ENCODE assay signal across 35 mouse cellular contexts in genomic region chr8:78428148-78428547, GRCm38 (mm10). TPM values are rescaled to one million over a fixed set of nuclear protein-coding genes. Genes with fewer than 3 reads are reported as not detected.
A peak's percentile ranks its signal among the peaks of the same experiment; 100 is the strongest.
DNase-seq lines count a peak whose midpoint lies in the region; ATAC-seq and TF ChIP-seq lines count a peak whose summit lies in the region.
"Had no signal": no experiment of that assay in that cellular context is flagged by ENCODE, and none has a peak within 500 bp of the region (broad histone marks: within the 10 kb centered on the region; RNA-seq: fewer than 3 reads in every experiment).

No protein-coding gene starts in this region.

- H3K27me3 ChIP-seq in hindbrain, embryonic 11.5 days (ENCODE audit: control insufficient read depth, insufficient read depth, low read length), result peaks cover 72% of the 10 kb centered on the region
- H3K27me3 ChIP-seq in hindbrain, embryonic 10.5 days (ENCODE audit: insufficient read depth, poor library complexity, severe bottlenecking), result peaks cover 100% of the 10 kb centered on the region
- H3K27me3 ChIP-seq in midbrain, embryonic 14.5 days (ENCODE audit: control insufficient read depth, insufficient read depth, low read length), result peaks cover 58% of the 10 kb centered on the region
- H3K27me3 ChIP-seq in cerebellum, adult 2 months (ENCODE audit: control insufficient read depth, insufficient read depth, low read length), result no peaks in the 10 kb centered on the region; the same call in 1 of the 2 replicates

- H3K9ac ChIP-seq in hindbrain, embryonic 11.5 days (ENCODE audit: low read depth, low read length), result no peak overlapping the region
- 0 out of 2 replicates have a peak overlapping the region, but pooled peaks have one; percentile 16 for H3K9ac ChIP-seq in midbrain, embryonic 14.5 days (replicated peaks; ENCODE audit: low read length)
- H3K9ac ChIP-seq: forebrain, embryonic 12.5 days; forebrain, postnatal 0 days; heart, embryonic 12.5 days; intestine, embryonic 15.5 days; limb, embryonic 15.5 days; liver, embryonic 13.5 days; stomach, embryonic 15.5 days had no signal

- no peak for TF ChIP-seq POLR2A in cerebellum, adult 2 months (IDR thresholded peaks at IDR 0.05; ENCODE audit: borderline replicate concordance, insufficient read depth, low read length)

- no peak overlapping the region for H3K4me3 ChIP-seq in hindbrain, embryonic 11.5 days (ENCODE audit: low read depth, low read length)
- H3K4me3 ChIP-seq in hindbrain, embryonic 10.5 days, result no peak overlapping the region
- no peak overlapping the region for H3K4me3 ChIP-seq in midbrain, embryonic 14.5 days (replicated peaks; ENCODE audit: low read depth, low read length)
- no peak overlapping the region for H3K4me3 ChIP-seq in cerebellum, adult 2 months (replicated peaks; ENCODE audit: insufficient read depth, low read depth, low read length)
- H3K4me3 ChIP-seq: forebrain, embryonic 12.5 days; heart, adult 2 months; intestine, embryonic 15.5 days; limb, embryonic 10.5 days; limb, embryonic 15.5 days; liver, embryonic 13.5 days; myocyte; stomach, embryonic 15.5 days had no signal

- TF ChIP-seq CTCF in cerebellum, adult 2 months (IDR thresholded peaks at IDR 0.05; ENCODE audit: borderline replicate concordance, insufficient read depth, low read depth, low read length), result no peak

- H3K4me1 ChIP-seq in hindbrain, embryonic 11.5 days (replicated peaks; ENCODE audit: control insufficient read depth, insufficient read depth, low read length), result peaks cover 7% of the 10 kb centered on the region
- H3K4me1 ChIP-seq in hindbrain, embryonic 10.5 days (replicated peaks), result peaks cover 13% of the 10 kb centered on the region
- peaks cover 8% of the 10 kb centered on the region; the same call in 1 of the 2 replicates for H3K4me1 ChIP-seq in midbrain, embryonic 14.5 days (ENCODE audit: control insufficient read depth, insufficient read depth, low read length)
- no peaks in the 10 kb centered on the region for H3K4me1 ChIP-seq in cerebellum, adult 2 months (ENCODE audit: control insufficient read depth, insufficient read depth, low read length)
- H3K4me1 ChIP-seq: heart, embryonic 12.5 days; intestine, embryonic 15.5 days; liver, embryonic 13.5 days; stomach, embryonic 15.5 days had no signal

- H3K4me2 ChIP-seq in hindbrain, embryonic 11.5 days (replicated peaks; ENCODE audit: low read depth, low read length), result no peak overlapping the region
- H3K4me2 ChIP-seq in midbrain, embryonic 14.5 days (ENCODE audit: low read length), result peak overlapping the region; percentile 54
- H3K4me2 ChIP-seq: heart, embryonic 12.5 days; intestine, embryonic 15.5 days; limb, embryonic 15.5 days; liver, embryonic 13.5 days; stomach, embryonic 15.5 days had no signal

- ATAC-seq in hindbrain, embryonic 11.5 days (ENCODE audit: low FRiP score), result peak; percentile 34; the same call in 1 of the 2 replicates
- ATAC-seq in midbrain, embryonic 14.5 days (ENCODE audit: low FRiP score, low TSS enrichment), result peak; percentile 75
- ATAC-seq in megakaryocyte progenitor cell, adult 5-6 weeks (replicated peaks; ENCODE audit: poor library complexity), result no peak
- ATAC-seq: forebrain, postnatal 0 days; intestine, embryonic 15.5 days had no signal

- no peaks in the 10 kb centered on the region for H3K36me3 ChIP-seq in hindbrain, embryonic 11.5 days (ENCODE audit: control insufficient read depth, insufficient read depth, low read length)
- H3K36me3 ChIP-seq in hindbrain, embryonic 10.5 days, result no peaks in the 10 kb centered on the region
- H3K36me3 ChIP-seq in midbrain, embryonic 14.5 days (ENCODE audit: control insufficient read depth, insufficient read depth, low read length), result no peaks in the 10 kb centered on the region
- H3K36me3 ChIP-seq: forebrain, embryonic 12.5 days; G1E; heart, embryonic 12.5 days; intestine, embryonic 15.5 days; limb, embryonic 10.5 days; limb, embryonic 15.5 days; liver, embryonic 13.5 days; stomach, embryonic 15.5 days had no signal

- intact Hi-C loops in heart, postnatal 36 days (cut with DNase I), result no loop called here

- no peak overlapping the region for H3K27ac ChIP-seq in hindbrain, embryonic 11.5 days (ENCODE audit: low read depth, low read length)
- no peak overlapping the region for H3K27ac ChIP-seq in hindbrain, embryonic 10.5 days
- H3K27ac ChIP-seq in midbrain, embryonic 14.5 days (replicated peaks; ENCODE audit: low read depth, low read length), result peak overlapping the region; percentile 73
- no peak overlapping the region for H3K27ac ChIP-seq in cerebellum, adult 2 months (ENCODE audit: insufficient read depth, low read length)
- H3K27ac ChIP-seq: forebrain, embryonic 12.5 days; heart, adult 2 months; intestine, embryonic 15.5 days; limb, embryonic 10.5 days; limb, embryonic 15.5 days; liver, embryonic 13.5 days; macrophage; stomach, embryonic 15.5 days had no signal

- 5% methylated on average over 11 of the region's 11 CpGs for WGBS in hindbrain, embryonic 11.5 days
- 5% methylated on average over 11 of the region's 11 CpGs for WGBS in hindbrain, embryonic 10.5 days
- 2% methylated on average over 11 of the region's 11 CpGs for WGBS in midbrain, embryonic 14.5 days
- WGBS in cerebellum, adult 2 months, result 7% methylated on average over 11 of the region's 11 CpGs

- DNase-seq in hindbrain, embryonic 11.5 days (ENCODE audit: low spot score), result peak; percentile 37
- no peak for DNase-seq in hindbrain, embryonic 10.5 days (ENCODE audit: low spot score)
- DNase-seq in retina, embryonic 14.5 days (ENCODE audit: low spot score), result peak; percentile 49
- DNase-seq in retina, postnatal 1 day, result no peak
- DNase-seq in midbrain, embryonic 14.5 days, result peak; percentile 71
- no peak for DNase-seq in heart, postnatal 36 days
- DNase-seq in cerebellum, adult 2 months, result no peak
- DNase-seq: adrenal gland, adult 8-10 months; cerebellum, adult 9-10 months; forebrain, postnatal 0 days; heart, adult 2 months; kidney, adult 2 months; kidney, postnatal 4 days; layer of hippocampus, adult 9-11 months; liver, embryonic 13.5 days; lung, adult 2 months; lung, postnatal 10 days; right cerebral cortex, postnatal 14 days had no signal

- no peaks in the 10 kb centered on the region for H3K9me3 ChIP-seq in hindbrain, embryonic 11.5 days (ENCODE audit: control insufficient read depth, low read length)
- no peaks in the 10 kb centered on the region for H3K9me3 ChIP-seq in hindbrain, embryonic 10.5 days
- no peaks in the 10 kb centered on the region for H3K9me3 ChIP-seq in midbrain, embryonic 14.5 days (ENCODE audit: control insufficient read depth, low read length)
- H3K9me3 ChIP-seq: forebrain, embryonic 12.5 days; G1E; heart, embryonic 12.5 days; intestine, embryonic 15.5 days; limb, embryonic 10.5 days; limb, embryonic 15.5 days; liver, embryonic 13.5 days; stomach, embryonic 15.5 days had no signal

RNA-seq across cellular contexts. Expression of gene Pou4f2, which starts 8.3 kb away (rescaled TPM):
- 2.6 and 3.7 TPM in 2 replicates for polyA plus RNA-seq in hindbrain, embryonic 11.5 days (2014; fragmentation: Nextera tagmentation; extraction: Ambion mirVana)
- polyA plus RNA-seq in hindbrain, embryonic 10.5 days (2016; fragmentation: Nextera tagmentation; extraction: Ambion mirVana), result 0.60 and 1.7 TPM in 2 replicates
- polyA plus RNA-seq in midbrain, embryonic 14.5 days (2014; fragmentation: Nextera tagmentation; extraction: Ambion mirVana), result 20.9 and 24.5 TPM in 2 replicates
- total RNA-seq in heart, postnatal 36 days (2021), result not detected
- polyA plus RNA-seq in cerebellum, adult 2 months (2012; rRNA removed), result 0.55 and 0.80 TPM in 2 replicates
- total RNA-seq in megakaryocyte progenitor cell, adult 5-6 weeks (2015), result not detected in 2 replicates
- not detected in 2 replicates for total RNA-seq in megakaryocyte progenitor cell, adult 5-6 weeks (2017)
- total RNA-seq: adrenal gland, adult 8-10 months; adrenal gland, postnatal 4 days; forebrain, postnatal 0 days; gastrocnemius, adult 8-10 months; gastrocnemius, postnatal 4 days; heart, adult 2 months; hematopoietic stem cell, adult 5-6 weeks; left cerebral cortex, postnatal 10 days had no signal
- polyA plus RNA-seq: forebrain, embryonic 12.5 days; forebrain, postnatal 0 days; G1E; heart, adult 2 months; heart, embryonic 12.5 days; heart, postnatal 0 days; intestine, embryonic 15.5 days; kidney, adult 2 months; kidney, embryonic 16.5 days; limb, embryonic 10.5 days; limb, embryonic 15.5 days; liver, embryonic 13.5 days; lung, adult 2 months; macrophage; myocyte; stomach, embryonic 15.5 days had no signal

Comparison
In these comparisons a context has a peak if more than half of its experiments do, and no peak if none do; other contexts are left out.
1. DNase-seq: peak in hindbrain, embryonic 11.5 days (single experiment), retina, embryonic 14.5 days (single experiment) and midbrain, embryonic 14.5 days (single experiment); none in hindbrain, embryonic 10.5 days (single experiment), retina, postnatal 1 day (single experiment), heart, postnatal 36 days (0 of 2) and cerebellum, adult 2 months (0 of 2).